Mouse (Mus musculus): ENCODE data around the gene Hccs. TPM values are rescaled to one million over a fixed set of nuclear protein-coding genes. Genes with fewer than 3 reads are reported as not detected.

Hccs gene
- total RNA-seq (2023), result 10 to 100 TPM; 16.4 to 19.1 TPM

DNA sequence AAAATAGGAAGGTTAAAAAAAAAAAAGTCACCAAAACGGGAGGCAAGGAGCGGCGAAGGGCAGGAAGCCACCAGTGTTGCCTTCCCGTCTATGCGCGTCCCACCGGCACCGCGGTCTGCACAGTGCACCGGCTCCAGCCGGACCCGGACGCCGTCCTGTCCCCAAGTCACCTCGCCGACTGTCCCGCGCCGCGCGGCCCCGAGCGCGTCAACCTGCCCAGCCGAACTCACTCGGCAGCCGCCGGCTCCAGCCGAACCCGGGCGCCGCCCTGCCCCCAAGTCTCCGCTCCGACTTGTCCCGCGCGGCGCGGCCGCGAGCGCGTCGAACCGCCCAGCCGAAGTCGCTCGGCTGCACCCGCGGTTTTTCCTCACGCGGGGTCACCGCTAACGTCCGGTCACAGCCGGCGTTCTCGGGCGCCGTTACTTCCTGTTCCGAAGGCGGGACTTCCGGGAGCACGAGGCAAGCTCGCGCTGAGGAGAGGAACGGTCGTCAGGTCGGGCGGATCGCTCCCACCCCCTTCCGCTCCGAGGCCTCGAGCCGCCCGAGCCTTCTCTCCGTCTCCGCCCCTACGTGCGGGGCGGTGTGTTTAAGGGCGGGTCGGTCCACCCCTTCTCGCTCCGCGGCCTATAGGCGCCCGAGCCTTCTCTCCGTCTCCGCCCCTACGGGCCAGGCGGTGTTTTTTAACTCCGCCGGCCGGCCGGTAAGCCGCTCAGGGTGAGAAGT, at the start of gene Hccs:
Hccs (minus strand) TSS at position 428 of the 723 bp plus-strand sequence.

Other genes with a start within 250 kb of the Hccs start
- gene Amelx, start 133.2 kb downstream of the Hccs start, total RNA-seq (2023), result not detected

Data from neutrophil, adult 59 days (primary cell).